Mouse (Mus musculus) adrenal gland, postnatal 25 days (tissue): Measurements from ENCODE around the gene Nek6. TPM values are rescaled to one million over a fixed set of nuclear protein-coding genes. Genes with fewer than 3 reads are reported as not detected.

Source experiments
- DNase-seq: peaks from one replicate; pipeline ENCODE4 v3.0.0; 2021; ENCODE audit warnings: mixed read lengths
- microRNA-seq, 2 experiments: library from miRNA; unstranded; fragments of <30 nt; microRNA quantifications; one replicate each; pipeline ENCODE4 v1.2.0; 2021
- total RNA-seq: library from RNA; stranded (reverse); gene quantifications from 2 replicates; pipeline ENCODE4 v1.2.3, GENCODE M21; 2021

Nek6 gene
- total RNA-seq, 1 experiment from 2014 or later: 13.2 TPM

DNA sequence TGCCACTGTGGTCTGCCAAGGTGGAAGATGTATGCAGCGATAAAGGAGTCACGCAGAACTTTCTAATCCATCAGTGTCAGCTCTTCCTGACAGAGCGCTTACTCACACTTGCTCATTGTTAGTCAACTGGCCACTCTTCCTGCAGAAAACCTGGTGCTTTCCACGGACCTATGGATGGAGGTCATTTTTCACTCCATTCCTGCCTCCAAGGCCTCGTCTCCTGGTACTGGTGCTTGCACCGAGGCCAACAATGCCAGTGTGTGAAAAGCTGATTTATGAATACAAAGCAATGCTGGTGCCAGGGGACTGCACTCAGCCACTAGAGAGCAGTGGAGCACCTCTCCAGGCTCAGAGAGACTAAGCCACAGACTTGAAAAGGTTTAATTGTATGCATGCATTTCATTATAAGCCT is 110.2 kb downstream of the Nek6 start:
- DNase-seq: peak; percentile 65

DNA sequence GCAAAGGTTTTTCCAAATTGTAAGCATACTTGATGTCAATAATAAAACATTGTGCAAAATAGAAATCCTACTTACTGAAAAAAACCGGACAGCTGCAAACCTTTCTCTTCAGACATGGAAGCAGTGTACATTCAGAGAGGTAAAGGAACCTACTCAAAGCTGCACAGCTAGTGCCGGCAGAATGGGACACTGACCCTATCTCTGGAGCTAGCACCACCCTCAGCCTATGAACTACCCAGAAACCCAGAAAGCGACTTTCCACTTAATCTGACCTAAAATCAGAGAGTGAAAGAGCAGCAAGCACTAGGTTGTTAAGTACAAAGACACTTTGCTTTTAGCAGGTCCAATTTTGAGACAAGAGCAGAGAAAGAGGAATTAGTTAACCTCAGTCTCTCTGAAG is 112.0 kb downstream of the Nek6 start:
- DNase-seq: no peak

DNA sequence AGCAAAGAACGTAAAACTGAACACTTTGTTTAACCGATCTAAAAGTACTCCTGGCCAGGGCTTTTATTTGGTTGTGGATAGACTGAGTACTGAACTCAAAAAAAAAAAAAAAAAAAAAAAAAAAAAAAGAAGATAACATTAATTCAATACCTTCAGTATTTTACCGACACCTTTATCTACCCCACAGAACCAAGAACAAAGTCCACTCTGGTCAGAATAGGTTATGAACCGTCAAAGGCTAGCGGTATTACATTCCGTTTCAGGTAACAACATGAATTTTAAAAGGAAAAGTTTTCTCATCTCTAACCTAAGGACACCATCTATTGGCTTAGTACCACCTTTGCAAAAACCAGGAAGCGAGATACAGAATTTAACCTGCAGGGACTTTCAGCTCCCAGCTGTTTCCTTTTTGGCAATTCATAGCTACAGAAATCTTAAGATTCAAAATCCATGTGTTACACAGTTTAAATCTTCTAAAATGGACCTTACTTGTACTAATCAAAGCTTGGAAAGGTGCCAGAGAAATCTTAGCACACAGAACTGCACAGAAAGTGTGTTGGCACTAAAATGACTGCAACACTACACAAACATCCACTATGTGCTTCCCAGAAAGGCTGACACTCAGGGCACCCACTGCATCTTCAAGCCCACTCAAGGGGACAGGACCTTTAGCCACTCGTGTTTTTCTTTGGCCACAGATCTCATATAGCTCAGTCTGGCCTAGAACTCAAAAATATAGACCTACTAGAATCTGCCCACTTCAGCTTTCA is 112.6 kb downstream of the Nek6 start:
- DNase-seq: no peak

DNA sequence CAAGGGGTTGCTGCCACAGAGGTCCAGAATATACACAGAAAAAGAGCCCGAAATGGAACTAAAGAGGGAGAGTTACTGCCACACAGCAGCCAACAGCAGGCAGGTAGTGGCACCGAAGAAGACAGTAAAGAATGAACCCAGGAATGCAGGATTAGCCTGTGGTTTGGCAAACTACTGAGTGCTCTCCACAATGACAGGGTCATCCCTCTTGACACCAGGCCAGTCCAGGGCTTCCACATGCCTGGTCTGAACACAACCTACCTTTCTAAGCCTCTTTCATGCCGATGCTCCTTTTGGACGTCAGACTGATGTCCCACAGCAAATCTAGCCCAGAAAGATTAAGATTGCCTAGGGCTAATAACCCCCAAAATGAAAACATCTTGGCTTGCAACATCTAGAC is 117.4 kb downstream of the Nek6 start:
- no peak for DNase-seq

DNA sequence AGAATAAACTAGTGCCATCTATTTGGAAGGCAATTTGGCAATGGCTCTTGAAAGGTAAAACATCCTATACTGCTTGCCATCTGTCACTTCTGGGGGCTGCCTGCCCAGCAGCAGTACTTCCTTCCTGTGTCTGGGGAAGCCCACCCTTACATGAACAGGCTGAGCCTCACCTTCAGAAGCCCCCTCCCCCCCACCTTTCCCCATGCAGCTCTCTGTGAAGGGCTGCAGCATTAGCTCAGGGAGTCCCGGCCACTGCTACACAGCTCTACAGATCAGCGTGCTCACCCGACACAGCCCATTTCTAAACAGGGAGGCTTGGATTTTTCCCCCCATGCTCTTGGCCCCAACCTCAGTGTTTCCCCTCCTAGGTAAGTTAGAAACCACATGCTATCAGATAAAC is 118.0 kb downstream of the Nek6 start:
- DNase-seq: no peak

DNA sequence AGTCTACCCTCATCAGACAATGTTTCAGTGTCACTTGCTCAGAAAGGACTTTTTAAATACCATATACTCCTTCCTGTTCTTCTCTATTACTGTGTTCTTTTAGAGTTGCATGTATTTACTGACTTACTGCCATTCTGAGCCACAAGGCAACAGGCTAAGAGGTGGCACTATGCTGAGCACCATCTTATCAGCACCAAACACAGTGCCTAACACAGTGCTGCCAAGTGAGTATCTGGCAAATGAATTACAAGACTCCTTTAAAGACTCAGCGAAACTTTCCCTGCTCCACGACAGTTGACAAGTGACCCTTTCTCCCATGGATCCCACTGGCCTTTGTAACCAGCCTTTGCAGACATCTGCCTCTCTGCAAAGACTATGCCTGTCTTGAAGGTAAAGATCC is 119.1 kb downstream of the Nek6 start:
- DNase-seq: no peak

DNA sequence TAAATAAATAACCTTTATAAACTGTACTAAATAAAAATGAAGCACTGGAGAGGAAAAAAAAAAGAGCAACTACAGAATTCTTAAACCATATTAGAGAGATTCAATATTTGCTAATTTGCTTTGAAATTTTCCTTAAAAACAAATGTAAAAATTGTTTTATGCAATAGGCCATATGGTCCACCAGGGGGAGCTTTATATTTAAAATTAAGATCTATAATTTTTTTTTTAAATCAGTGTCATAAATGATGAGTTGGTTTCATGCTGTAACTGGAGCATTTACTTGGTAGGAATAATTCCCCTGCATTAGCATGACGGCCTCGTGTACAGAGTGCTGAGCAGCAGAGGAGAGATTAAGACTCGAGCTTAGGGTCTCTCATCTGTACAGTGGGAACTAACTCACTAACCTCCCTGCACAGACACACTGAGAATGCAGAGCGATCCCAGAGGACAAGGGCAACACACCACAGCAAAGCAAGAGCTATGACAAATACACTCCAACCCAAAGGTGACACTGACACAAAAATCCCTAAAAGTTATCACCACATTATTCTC is 126.3 kb downstream of the Nek6 start:
- no peak for DNase-seq

DNA sequence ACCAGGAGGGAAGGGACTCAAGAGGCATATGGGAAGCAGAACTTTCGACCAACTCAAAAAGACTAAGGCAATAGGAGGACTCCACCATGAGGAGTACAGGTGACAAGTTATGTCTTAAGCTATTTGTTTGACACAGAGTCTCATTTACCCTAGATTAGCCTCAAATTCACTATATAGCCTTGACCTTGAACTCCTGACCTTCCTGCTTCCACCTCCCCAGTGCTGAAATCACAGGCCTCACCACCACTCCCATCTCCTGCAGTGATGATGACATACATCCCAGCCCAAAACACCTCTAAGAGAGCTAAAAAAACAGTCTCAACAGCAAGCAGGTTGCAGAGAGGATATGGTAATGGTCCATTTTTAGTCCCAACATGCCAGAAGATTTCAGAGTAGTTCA is 130.3 kb downstream of the Nek6 start:
- no peak for DNase-seq

DNA sequence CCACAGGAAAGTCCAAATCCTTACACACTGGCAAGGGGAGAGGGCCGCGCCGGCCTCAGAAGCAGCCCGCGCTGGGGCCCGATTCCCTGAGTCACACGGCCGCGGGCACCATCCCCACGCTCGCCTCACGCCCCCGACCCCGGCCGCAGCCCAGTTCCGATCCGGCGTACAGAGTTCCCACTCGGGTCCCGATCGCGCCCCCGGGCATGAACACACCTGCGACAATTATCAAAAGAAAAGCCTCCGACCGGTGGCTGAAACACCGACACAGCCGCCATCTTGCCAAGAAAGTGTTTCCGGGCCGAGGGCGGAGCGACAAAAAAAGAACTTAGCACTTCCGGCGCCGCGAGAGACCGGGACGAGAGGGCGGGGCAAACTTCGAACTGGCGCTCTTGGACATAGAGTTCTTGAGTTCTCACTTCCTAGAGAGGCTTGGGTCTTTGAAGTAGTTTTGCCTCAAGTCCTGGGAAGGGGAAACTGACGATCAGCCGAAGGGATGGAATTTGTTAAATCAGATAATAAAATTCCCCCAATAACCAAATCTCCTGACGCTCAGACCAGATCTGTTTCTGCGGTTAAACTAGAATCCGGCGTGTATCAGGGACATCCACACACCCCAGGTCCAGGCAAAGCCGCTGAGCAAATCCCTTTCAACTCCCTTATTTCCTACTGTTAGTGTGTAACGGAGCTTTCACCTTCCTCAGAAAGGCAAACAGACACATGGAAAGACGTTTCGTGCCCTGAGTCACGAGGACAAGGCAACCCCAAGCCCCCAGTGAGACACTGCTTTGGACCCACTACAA is 132.4 kb downstream of the Nek6 start, which contains the start of gene Psmb7:
Gene Psmb7, minus strand, starts transcription at position 463 of the 803 bp plus-strand sequence.
- DNase-seq: peak; percentile 87

Small RNA genes within 50 kb of the gene (microRNA-seq; reads per million reads assigned to microRNA genes)
- gene Gm27634: 0 reads per million in 2 experiments

Other genes with a start within 250 kb of the Nek6 start
- 27.1 and 29.1 TPM in 2 replicates for gene Dennd1a, start 224.3 kb upstream of the Nek6 start, total RNA-seq
- gene Lhx2, start 172.4 kb upstream of the Nek6 start, total RNA-seq: not detected in 2 replicates
- 284 and 333 TPM in 2 replicates for gene Psmb7, start 132.4 kb downstream of the Nek6 start, total RNA-seq
- 642 and 788 TPM in 2 replicates for gene Nr5a1, start 202.9 kb downstream of the Nek6 start, total RNA-seq